Mouse (Mus musculus) erythroblast, embryonic 14.5 days (primary cell): ENCODE data around the gene Pla2g12b. TPM values are rescaled to one million over a fixed set of nuclear protein-coding genes. Genes with fewer than 3 reads are reported as not detected.
A peak's percentile ranks its signal among the peaks of the same experiment; 100 is the strongest.
"Not testable (repeated sequence)": the region's sequence is repeated elsewhere in the genome, so short reads cannot be mapped to it uniquely, and the experiment has no call there.

ENCODE experiments used
- H3K27me3 ChIP-seq: 2 replicates; pipeline ENCODE4 v1.6.1; 2012; ENCODE audit warnings: inconsistent platforms; ENCODE audit not compliant: control insufficient read depth
- H3K36me3 ChIP-seq: 2 replicates; pipeline ENCODE4 v1.6.1; 2012; ENCODE audit warnings: mild to moderate bottlenecking, inconsistent platforms; ENCODE audit not compliant: control insufficient read depth
- H3K4me1 ChIP-seq: 2 replicates; pipeline ENCODE4 v1.6.1; 2012; ENCODE audit warnings: inconsistent platforms; ENCODE audit not compliant: control insufficient read depth
- H3K4me3 ChIP-seq: replicated peaks from 2 replicates; pipeline ENCODE3; 2012; ENCODE audit warnings: moderate library complexity, mild to moderate bottlenecking, inconsistent platforms
- H3K9me3 ChIP-seq: 2 replicates; pipeline ENCODE4 v1.6.1; 2012; ENCODE audit warnings: low read length, inconsistent platforms, mixed read lengths; ENCODE audit not compliant: control insufficient read depth
- GATA1 ChIP-seq: IDR thresholded peaks from 2 replicates; pipeline ENCODE4 v1.6.1; 2012; ENCODE audit warnings: low read length, inconsistent platforms, mixed read lengths
- TAL1 ChIP-seq: IDR thresholded peaks from 3 replicates; pipeline ENCODE4 v1.6.1; 2012; ENCODE audit warnings: low read length, inconsistent platforms, mixed read lengths
- polyA plus RNA-seq: library from polyadenylated mRNA; stranded (reverse); fragments of >175 nt; gene quantifications from 2 replicates; pipeline ENCODE4 v1.2.3, GENCODE M21; 2012

The Pla2g12b gene
- polyA plus RNA-seq, 1 experiment: not detected

GRCm38 (mm10) chr10:59368729-59369128, 34.7 kb upstream of the Pla2g12b start:
- no peak overlapping the region for H3K4me3 ChIP-seq
- H3K27me3 ChIP-seq: no peaks in the 10 kb centered on the region
- no peak for TF ChIP-seq GATA1
- no peak for TF ChIP-seq TAL1
- peaks cover 92% of the 10 kb centered on the region for H3K36me3 ChIP-seq
- H3K9me3 ChIP-seq: no peaks in the 10 kb centered on the region
- peaks cover 12% of the 10 kb centered on the region for H3K4me1 ChIP-seq

DNA sequence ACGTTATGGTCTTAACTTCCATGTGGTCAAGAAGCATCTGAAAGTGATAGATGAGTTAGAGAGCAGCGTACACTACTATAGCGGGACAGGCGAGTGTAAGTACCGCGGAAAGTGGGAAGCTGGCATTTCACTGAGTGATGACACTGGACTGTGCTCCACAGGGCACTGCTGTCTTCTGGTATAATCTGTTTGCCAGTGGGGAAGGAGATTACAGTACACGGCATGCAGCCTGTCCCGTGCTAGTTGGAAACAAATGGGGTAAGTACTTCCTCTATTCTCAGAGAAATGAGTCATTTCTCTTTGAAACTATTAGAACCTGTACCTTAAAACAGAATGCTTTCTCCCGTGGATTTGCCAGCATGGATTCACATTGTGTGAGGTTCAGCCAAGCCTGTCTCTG, 34.0 kb upstream of the Pla2g12b start:
- TF ChIP-seq TAL1 (no peak), GATA1 (no peak)
- Histone ChIP-seq H3K4me1 (peaks cover 8% of the 10 kb centered on the region), H3K4me3 (no peak overlapping the region), H3K9me3 (no peaks in the 10 kb centered on the region), H3K36me3 (peaks cover 89% of the 10 kb centered on the region), H3K27me3 (no peaks in the 10 kb centered on the region)

DNA sequence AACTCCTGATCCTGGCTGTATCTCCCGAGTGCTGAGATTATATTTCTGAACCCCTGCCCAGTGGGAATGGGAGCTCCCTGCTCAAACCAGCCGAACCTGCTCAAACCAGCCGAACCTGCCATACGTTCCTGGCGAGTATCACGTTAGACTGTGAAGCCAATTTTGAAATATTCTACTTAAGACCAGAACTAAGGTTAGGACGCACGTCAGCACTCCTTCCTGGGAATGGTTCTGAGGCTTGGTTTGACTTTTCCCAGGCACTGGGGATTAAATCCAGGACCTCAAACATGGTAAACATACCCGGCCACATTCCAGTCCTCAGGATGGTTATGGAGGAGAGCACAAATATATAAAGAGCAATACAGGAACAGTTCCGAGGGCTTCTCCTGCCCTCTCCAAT, 25.6 kb upstream of the Pla2g12b start:
- H3K4me3 ChIP-seq: no peak overlapping the region
- TF ChIP-seq TAL1 (no peak), GATA1 (no peak)
- H3K4me1 ChIP-seq: peaks cover 22% of the 10 kb centered on the region
- no peaks in the 10 kb centered on the region; the same call in 1 of the 2 replicates for H3K9me3 ChIP-seq
- H3K27me3 ChIP-seq: no peaks in the 10 kb centered on the region
- H3K36me3 ChIP-seq: peaks cover 18% of the 10 kb centered on the region

DNA sequence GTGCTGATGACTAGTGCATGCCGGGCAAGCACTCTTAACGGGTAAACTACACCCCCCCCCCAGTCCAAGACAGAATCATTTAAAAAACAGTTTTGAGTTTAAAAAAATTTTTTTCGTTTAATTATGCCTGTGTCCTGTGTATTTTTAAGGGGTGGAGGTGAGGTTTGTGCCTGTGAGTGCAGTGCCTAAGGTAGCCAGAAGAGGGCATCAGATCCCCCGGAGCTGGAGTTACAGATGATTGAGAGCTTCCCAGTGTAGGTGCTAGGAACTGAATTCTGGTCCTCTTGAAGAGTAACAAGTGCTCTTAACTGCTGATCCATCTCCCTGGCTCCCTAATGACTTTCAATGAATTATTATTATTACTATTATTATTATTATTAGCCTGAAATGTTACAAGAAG, 24.7 kb upstream of the Pla2g12b start:
- no peaks in the 10 kb centered on the region; the same call in 1 of the 2 replicates for H3K9me3 ChIP-seq
- H3K4me1 ChIP-seq: peaks cover 22% of the 10 kb centered on the region
- no peak for TF ChIP-seq TAL1
- TF ChIP-seq GATA1: no peak
- H3K36me3 ChIP-seq: peaks cover 12% of the 10 kb centered on the region
- H3K27me3 ChIP-seq: no peaks in the 10 kb centered on the region
- no peak overlapping the region for H3K4me3 ChIP-seq

DNA sequence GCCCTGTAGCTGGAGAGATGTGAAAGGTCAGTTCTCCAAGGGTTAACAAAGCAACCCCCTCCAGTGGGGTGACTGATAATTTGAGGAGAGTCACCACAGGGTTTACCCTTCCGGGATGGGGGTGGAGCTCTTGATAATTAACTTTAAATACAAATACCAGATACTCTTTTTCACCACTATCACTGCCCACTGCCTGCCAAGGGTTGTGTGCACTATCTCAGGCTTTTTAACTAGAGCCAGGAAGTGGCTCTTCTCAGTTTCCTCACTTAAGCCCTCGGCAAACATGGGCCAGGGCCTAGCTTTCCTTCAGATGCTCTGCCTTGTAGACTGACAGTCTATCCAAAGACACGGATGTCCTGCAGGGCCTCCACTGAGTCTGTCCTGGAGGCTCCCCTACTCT, 23.5 kb upstream of the Pla2g12b start:
- Histone ChIP-seq H3K36me3 (peaks cover 3% of the 10 kb centered on the region), H3K4me3 (peak overlapping the region; percentile 51), H3K27me3 (no peaks in the 10 kb centered on the region), H3K4me1 (peaks cover 22% of the 10 kb centered on the region), H3K9me3 (no peaks in the 10 kb centered on the region; the same call in 1 of the 2 replicates)
- TF ChIP-seq GATA1 (no peak), TAL1 (no peak)

GRCm38 (mm10) chr10:59380411-59380821, 23.0 kb upstream of the Pla2g12b start:
- no peak for TF ChIP-seq GATA1
- TF ChIP-seq TAL1: no peak
- no peaks in the 10 kb centered on the region; the same call in 1 of the 2 replicates for H3K9me3 ChIP-seq
- H3K4me1 ChIP-seq: peaks cover 22% of the 10 kb centered on the region
- peak overlapping the region; percentile 51 for H3K4me3 ChIP-seq
- H3K36me3 ChIP-seq: peaks cover 2% of the 10 kb centered on the region
- H3K27me3 ChIP-seq: no peaks in the 10 kb centered on the region

DNA sequence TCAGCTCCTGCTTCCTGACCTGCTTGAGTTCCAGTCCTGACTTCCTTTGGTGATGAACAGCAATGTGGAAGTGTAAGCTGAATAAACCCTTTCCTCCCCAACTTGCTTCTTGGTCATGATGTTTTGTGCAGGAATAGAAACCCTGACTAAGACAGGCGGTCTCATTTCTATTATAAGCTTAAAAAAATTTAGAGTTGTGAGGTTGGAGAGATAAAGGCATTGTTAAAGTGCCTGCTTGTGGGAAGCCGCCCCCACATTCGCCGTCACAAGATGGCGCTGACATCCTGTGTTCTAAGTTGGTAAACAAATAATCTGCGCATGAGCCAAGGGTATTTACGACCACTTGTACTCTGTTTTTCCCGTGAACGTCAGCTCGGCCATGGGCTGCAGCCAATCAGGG, 21.9 kb upstream of the Pla2g12b start:
- not testable (repeated sequence) for H3K27me3 ChIP-seq, H3K9me3 ChIP-seq, H3K36me3 ChIP-seq
- Histone ChIP-seq H3K4me3 (peak overlapping the region; percentile 57), H3K4me1 (peaks cover 22% of the 10 kb centered on the region)

- peaks cover 34% of the 10 kb centered on the region for H3K36me3 ChIP-seq
- H3K27me3 ChIP-seq: no peaks in the 10 kb centered on the region
- H3K9me3 ChIP-seq: peaks cover 12% of the 10 kb centered on the region
- H3K4me1 ChIP-seq: no peaks in the 10 kb centered on the region; the same call in 1 of the 2 replicates
- TF ChIP-seq TAL1 (no peak), GATA1 (no peak)
- no peak overlapping the region for H3K4me3 ChIP-seq
These were observed 16.5 kb upstream of the Pla2g12b start for GRCm38 (mm10) chr10:59386951-59387350.

DNA sequence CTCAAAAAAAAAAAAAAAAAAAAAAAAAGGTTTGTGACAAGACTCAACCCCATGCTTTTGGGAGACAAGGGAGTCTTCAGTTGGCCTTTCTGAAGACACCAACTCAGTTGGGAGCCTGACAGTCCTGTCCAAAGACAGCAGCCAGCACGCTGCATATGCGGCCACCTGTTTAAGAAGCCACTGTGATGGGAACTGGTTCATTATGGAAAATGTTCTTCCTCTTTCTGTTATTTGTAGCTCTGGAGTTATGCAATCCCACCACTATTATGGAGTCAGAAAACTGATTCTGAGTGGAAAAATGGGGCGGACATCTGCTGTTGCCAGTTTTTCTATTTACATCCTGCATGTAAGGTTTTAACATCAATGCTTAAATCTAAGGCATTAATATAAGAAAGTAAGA, 13.8 kb upstream of the Pla2g12b start:
- peaks cover 34% of the 10 kb centered on the region for H3K36me3 ChIP-seq
- H3K27me3 ChIP-seq: no peaks in the 10 kb centered on the region
- no peak overlapping the region for H3K4me3 ChIP-seq
- no peaks in the 10 kb centered on the region; the same call in 1 of the 2 replicates for H3K4me1 ChIP-seq
- H3K9me3 ChIP-seq: peaks cover 12% of the 10 kb centered on the region
- TF ChIP-seq GATA1 (no peak), TAL1 (no peak)

- no peak overlapping the region for H3K4me3 ChIP-seq
- H3K4me1 ChIP-seq: no peaks in the 10 kb centered on the region; the same call in 1 of the 2 replicates
- peaks cover 32% of the 10 kb centered on the region for H3K36me3 ChIP-seq
- no peaks in the 10 kb centered on the region for H3K27me3 ChIP-seq
- peaks cover 12% of the 10 kb centered on the region for H3K9me3 ChIP-seq
- TF ChIP-seq TAL1 (no peak), GATA1 (no peak)
These were observed 11.6 kb upstream of the Pla2g12b start for GRCm38 (mm10) chr10:59391907-59392306.

GRCm38 (mm10) chr10:59395461-59395860, 8.0 kb upstream of the Pla2g12b start, which contains the start of gene Gm10273:
Gm10273 (plus strand) TSS chr10:59395632.
- H3K4me3 ChIP-seq, H3K4me1 ChIP-seq, H3K9me3 ChIP-seq, H3K36me3 ChIP-seq, H3K27me3 ChIP-seq: not testable (repeated sequence)
